Mouse (Mus musculus) liver, embryonic 14.5 days (tissue): ENCODE results near the gene Gm20521.

Source experiments
- CTCF ChIP-seq: IDR thresholded peaks from 2 replicates; pipeline ENCODE4 v1.5.1; 2016; ENCODE audit warnings: antibody characterized with exemption, low read depth, control low read depth
- EP300 ChIP-seq: IDR thresholded peaks from 2 replicates; pipeline ENCODE4 v1.6.1; 2016; ENCODE audit warnings: antibody characterized with exemption, low read depth

GRCm38 (mm10) chr14:54903641-54904040, 20.4 kb downstream of the Gm20521 start:
- TF ChIP-seq EP300 (no peak), CTCF (no peak)
